Mouse (Mus musculus): ENCODE data around the gene Kiss1r.

Gene Kiss1r

GRCm38 (mm10) chr10:79924998-79925784, 8.4 kb downstream of the Kiss1r start:
- no peak for DNase-seq (ENCODE audit: low read depth, low spot score)

- DNase-seq (ENCODE audit: low read depth, low spot score): no peak
These were observed 9.2 kb downstream of the Kiss1r start for GRCm38 (mm10) chr10:79925785-79926490.

GRCm38 (mm10) chr10:79926491-79927323, 9.9 kb downstream of the Kiss1r start, which contains the start of gene Arid3a:
TSS of gene Arid3a (plus strand) at chr10:79927043.
- DNase-seq (ENCODE audit: low read depth, low spot score): peak; percentile 81

- DNase-seq (ENCODE audit: low read depth, low spot score): no peak
These were observed 10.7 kb downstream of the Kiss1r start for GRCm38 (mm10) chr10:79927324-79928029.

GRCm38 (mm10) chr10:79928030-79928694, 11.4 kb downstream of the Kiss1r start:
- no peak for DNase-seq (ENCODE audit: low read depth, low spot score)

GRCm38 (mm10) chr10:79928907-79929701, 12.3 kb downstream of the Kiss1r start:
- DNase-seq (ENCODE audit: low read depth, low spot score): no peak

- no peak for DNase-seq (ENCODE audit: low read depth, low spot score)
These were observed 13.4 kb downstream of the Kiss1r start for GRCm38 (mm10) chr10:79929967-79930825.

GRCm38 (mm10) chr10:79930826-79931186, 14.0 kb downstream of the Kiss1r start:
- DNase-seq (ENCODE audit: low read depth, low spot score): no peak

- no peak for DNase-seq (ENCODE audit: low read depth, low spot score)
These were observed 15.0 kb downstream of the Kiss1r start for GRCm38 (mm10) chr10:79931797-79932196.

- no peak for DNase-seq (ENCODE audit: low read depth, low spot score)
These were observed 16.0 kb downstream of the Kiss1r start for GRCm38 (mm10) chr10:79932736-79933135.

- DNase-seq (ENCODE audit: low read depth, low spot score): no peak
These were observed 16.4 kb downstream of the Kiss1r start for GRCm38 (mm10) chr10:79933145-79933679.

- DNase-seq (ENCODE audit: low read depth, low spot score): no peak
These were observed 17.1 kb downstream of the Kiss1r start for GRCm38 (mm10) chr10:79933861-79934260.

GRCm38 (mm10) chr10:79934272-79934721, 17.5 kb downstream of the Kiss1r start:
- no peak for DNase-seq (ENCODE audit: low read depth, low spot score)

GRCm38 (mm10) chr10:79934794-79935569, 18.2 kb downstream of the Kiss1r start:
- DNase-seq (ENCODE audit: low read depth, low spot score): no peak

- DNase-seq (ENCODE audit: low read depth, low spot score): no peak
These were observed 19.6 kb downstream of the Kiss1r start for GRCm38 (mm10) chr10:79936284-79936910.

- no peak for DNase-seq (ENCODE audit: low read depth, low spot score)
These were observed 20.2 kb downstream of the Kiss1r start for GRCm38 (mm10) chr10:79936911-79937441.
